Mouse (Mus musculus): ENCODE data around the gene Scg5. TPM values are rescaled to one million over a fixed set of nuclear protein-coding genes. Genes with fewer than 3 reads are reported as not detected.

The Scg5 gene
- polyA plus RNA-seq, 1 experiment from 2014 or later = 0.77 TPM

DNA sequence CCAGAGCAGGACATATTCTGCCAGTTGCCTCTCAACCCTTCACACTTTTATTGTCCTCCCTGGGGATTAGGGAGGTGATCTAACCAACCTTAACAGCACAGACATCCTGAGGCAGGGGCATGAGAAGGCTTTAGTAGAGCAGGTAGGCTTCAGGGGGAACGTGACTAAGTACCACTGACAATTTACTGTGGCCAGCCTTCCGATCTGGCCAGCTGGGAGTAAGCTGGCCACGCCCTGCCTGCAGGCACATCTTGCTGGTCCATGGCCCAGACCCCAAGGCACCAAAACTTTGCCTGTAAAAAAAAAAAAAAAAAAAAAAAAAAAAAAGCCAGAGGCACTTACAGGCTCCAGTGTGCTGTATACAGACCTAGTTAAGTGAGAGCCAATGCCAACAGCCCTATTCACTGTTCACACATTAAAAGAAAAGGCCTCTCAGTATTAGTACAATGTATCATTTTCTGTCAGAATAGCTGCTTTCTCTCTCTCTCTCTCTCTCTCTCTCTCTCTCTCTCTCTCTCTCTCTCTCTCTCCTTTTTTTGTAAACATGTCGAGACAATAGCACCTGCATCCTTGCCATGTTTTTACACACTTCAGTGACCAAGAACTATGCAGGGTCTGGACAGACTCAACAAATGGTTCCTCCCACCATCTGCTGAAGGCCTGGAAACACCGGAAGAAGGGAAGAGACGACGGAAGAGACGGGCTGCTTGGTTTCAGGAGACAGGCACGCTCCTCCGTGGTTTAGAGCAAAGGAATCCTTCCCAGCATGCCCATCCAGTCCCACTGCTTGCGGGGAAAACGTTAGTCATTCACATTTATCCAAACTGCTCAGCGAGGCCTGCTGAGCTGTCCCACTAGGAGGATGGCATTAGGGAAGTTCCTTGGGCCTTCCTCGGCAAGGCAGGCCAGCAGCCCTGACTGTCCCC lies 11.0 kb downstream of the Scg5 start:
- no peak for ATAC-seq (replicated peaks; ENCODE audit: insufficient number of reproducible peaks, low FRiP score, low TSS enrichment)
- Histone ChIP-seq H3K4me1 (ENCODE audit: control insufficient read depth, insufficient read depth, low read length) (no peaks in the 10 kb centered on the region), H3K4me2 (no peak overlapping the region), H3K36me3 (ENCODE audit: control insufficient read depth, insufficient read depth, low read length) (no peaks in the 10 kb centered on the region), H3K27ac (ENCODE audit: low read depth, low read length) (no peak overlapping the region), H3K27me3 (ENCODE audit: control insufficient read depth, insufficient read depth, low read length) (no peaks in the 10 kb centered on the region), H3K4me3 (ENCODE audit: low read depth, low read length) (no peak overlapping the region), H3K9me3 (replicated peaks; ENCODE audit: control insufficient read depth, low read length) (no peaks in the 10 kb centered on the region), H3K9ac (ENCODE audit: low read depth, low read length) (no peak overlapping the region)
- 78% methylated on average over 14 of the region's 14 CpGs for WGBS (ENCODE audit: insufficient replicate concordance)

DNA sequence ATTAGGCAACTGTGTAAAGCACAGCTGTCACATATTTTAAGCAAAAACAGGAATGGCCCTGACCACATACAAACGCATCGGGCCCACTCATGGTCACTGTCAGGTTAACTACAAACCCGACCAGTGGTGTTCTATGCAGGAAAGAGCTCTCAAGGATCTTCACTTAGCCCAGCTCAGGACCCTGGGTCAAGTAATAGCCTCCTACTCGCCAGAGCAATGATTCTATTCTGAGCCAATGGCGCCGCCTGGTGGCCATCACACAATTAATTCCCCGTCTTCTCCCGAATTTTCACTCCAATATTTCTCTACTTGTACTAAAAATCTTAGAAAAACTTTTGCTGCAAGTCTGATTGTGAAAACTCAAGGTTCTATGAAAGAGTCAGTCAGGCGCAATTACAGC lies 21.3 kb downstream of the Scg5 start:
- no peaks in the 10 kb centered on the region for H3K36me3 ChIP-seq (ENCODE audit: control insufficient read depth, insufficient read depth, low read length)
- no peak overlapping the region for H3K4me3 ChIP-seq (ENCODE audit: low read depth, low read length)
- H3K27me3 ChIP-seq (ENCODE audit: control insufficient read depth, insufficient read depth, low read length) = no peaks in the 10 kb centered on the region
- WGBS (ENCODE audit: insufficient replicate concordance) = 23% methylated on average over 9 of the region's 9 CpGs
- no peaks in the 10 kb centered on the region for H3K9me3 ChIP-seq (replicated peaks; ENCODE audit: control insufficient read depth, low read length)
- no peak overlapping the region for H3K4me2 ChIP-seq
- no peak overlapping the region for H3K27ac ChIP-seq (ENCODE audit: low read depth, low read length)
- H3K4me1 ChIP-seq (ENCODE audit: control insufficient read depth, insufficient read depth, low read length) = no peaks in the 10 kb centered on the region; the same call in 1 of the 2 replicates
- ATAC-seq (replicated peaks; ENCODE audit: insufficient number of reproducible peaks, low FRiP score, low TSS enrichment) = no peak
- H3K9ac ChIP-seq (ENCODE audit: low read depth, low read length) = no peak overlapping the region

DNA sequence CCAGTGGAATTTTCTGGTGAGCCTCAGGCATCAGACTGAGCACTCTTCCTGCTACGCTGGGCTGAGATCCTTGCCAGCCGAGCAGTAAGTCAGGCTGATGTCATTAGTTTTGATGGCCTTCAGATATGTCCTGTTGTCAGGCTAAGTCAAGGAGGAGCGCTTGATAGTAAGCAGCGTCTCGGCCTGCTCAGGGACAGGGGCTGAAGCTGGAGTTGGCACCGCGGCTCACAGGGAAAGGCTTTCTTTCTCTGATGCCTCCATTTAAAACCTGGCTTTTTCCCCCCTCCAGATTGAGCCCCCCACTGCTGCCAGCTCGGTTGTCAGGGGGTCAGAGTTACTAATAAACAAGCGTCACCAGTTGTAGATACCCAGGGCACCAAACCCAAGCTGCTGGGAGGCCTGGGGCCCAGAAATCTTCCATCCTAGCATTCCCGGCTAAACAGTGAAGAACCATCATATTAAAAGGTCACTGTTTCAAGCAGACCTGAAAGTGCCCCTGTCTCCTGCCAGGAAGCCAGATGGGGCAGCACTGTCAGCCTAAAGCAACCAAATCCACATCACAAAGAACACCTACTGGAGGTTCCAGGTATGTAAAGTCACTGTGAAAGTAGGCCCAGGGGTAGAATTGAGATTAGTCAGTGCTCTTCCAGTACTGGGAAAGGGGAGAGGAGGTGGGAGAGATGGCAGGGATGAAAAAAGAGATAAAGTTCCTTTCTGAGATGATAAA lies 21.9 kb downstream of the Scg5 start:
- 52% methylated on average over 10 of the region's 10 CpGs for WGBS (ENCODE audit: insufficient replicate concordance)
- H3K4me1 ChIP-seq (ENCODE audit: control insufficient read depth, insufficient read depth, low read length) = no peaks in the 10 kb centered on the region; the same call in 1 of the 2 replicates
- H3K4me2 ChIP-seq = no peak overlapping the region
- no peak overlapping the region for H3K9ac ChIP-seq (ENCODE audit: low read depth, low read length)
- H3K9me3 ChIP-seq (replicated peaks; ENCODE audit: control insufficient read depth, low read length) = no peaks in the 10 kb centered on the region
- H3K4me3 ChIP-seq (ENCODE audit: low read depth, low read length) = no peak overlapping the region
- no peak overlapping the region for H3K27ac ChIP-seq (ENCODE audit: low read depth, low read length)
- H3K36me3 ChIP-seq (ENCODE audit: control insufficient read depth, insufficient read depth, low read length) = no peaks in the 10 kb centered on the region
- H3K27me3 ChIP-seq (ENCODE audit: control insufficient read depth, insufficient read depth, low read length) = no peaks in the 10 kb centered on the region
- ATAC-seq (replicated peaks; ENCODE audit: insufficient number of reproducible peaks, low FRiP score, low TSS enrichment) = no peak

DNA sequence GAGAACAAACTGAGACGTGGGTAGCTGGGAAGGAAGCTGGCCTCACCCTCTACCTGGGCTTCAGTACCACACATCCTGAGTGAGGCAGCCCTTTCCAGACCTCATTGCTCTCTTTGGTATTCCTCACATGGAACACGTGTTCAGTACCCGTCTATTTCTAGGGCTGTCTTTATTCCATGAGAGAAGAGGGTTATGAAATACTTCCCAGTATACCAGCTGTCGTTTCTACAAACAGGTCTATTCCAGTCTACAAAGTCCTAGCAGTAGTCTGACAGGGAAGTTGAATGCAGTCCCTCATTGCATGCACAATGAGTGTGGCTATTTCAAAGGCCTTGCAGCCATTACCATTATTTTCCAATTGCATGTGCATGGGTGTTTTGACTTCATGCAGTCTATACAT lies 23.2 kb downstream of the Scg5 start:
- Histone ChIP-seq H3K4me3 (ENCODE audit: low read depth, low read length) (no peak overlapping the region), H3K27me3 (ENCODE audit: control insufficient read depth, insufficient read depth, low read length) (no peaks in the 10 kb centered on the region), H3K9ac (ENCODE audit: low read depth, low read length) (no peak overlapping the region), H3K4me1 (ENCODE audit: control insufficient read depth, insufficient read depth, low read length) (no peaks in the 10 kb centered on the region; the same call in 1 of the 2 replicates), H3K27ac (ENCODE audit: low read depth, low read length) (no peak overlapping the region), H3K4me2 (no peak overlapping the region), H3K9me3 (replicated peaks; ENCODE audit: control insufficient read depth, low read length) (no peaks in the 10 kb centered on the region), H3K36me3 (ENCODE audit: control insufficient read depth, insufficient read depth, low read length) (no peaks in the 10 kb centered on the region)
- WGBS (ENCODE audit: insufficient replicate concordance) = 75% methylated on average over 4 of the region's 4 CpGs
- no peak for ATAC-seq (replicated peaks; ENCODE audit: insufficient number of reproducible peaks, low FRiP score, low TSS enrichment)

DNA sequence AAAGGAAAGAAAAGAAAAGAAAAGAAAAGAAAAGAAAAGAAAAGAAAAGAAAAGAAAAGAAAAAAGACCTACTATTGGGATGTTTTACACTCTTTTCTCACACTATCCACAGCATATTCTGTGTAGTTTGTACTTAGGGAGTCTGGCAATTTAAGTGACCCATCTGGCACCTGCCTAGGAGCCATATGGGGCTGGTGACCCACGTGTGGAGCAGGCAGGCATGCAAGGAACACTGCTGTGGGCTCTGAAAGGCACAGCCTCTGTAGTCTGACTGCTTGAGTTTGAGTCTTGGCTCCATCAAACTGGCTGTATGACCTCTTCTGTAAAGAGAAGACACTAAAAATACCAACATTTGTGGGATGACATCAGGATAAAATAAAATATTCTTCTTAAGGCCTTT lies 25.2 kb downstream of the Scg5 start:
- Histone ChIP-seq H3K9me3 (replicated peaks; ENCODE audit: control insufficient read depth, low read length) (no peaks in the 10 kb centered on the region), H3K27me3 (ENCODE audit: control insufficient read depth, insufficient read depth, low read length) (no peaks in the 10 kb centered on the region), H3K36me3 (ENCODE audit: control insufficient read depth, insufficient read depth, low read length) (no peaks in the 10 kb centered on the region), H3K4me1 (ENCODE audit: control insufficient read depth, insufficient read depth, low read length) (no peaks in the 10 kb centered on the region; the same call in 1 of the 2 replicates), H3K27ac (ENCODE audit: low read depth, low read length) (no peak overlapping the region), H3K4me3 (ENCODE audit: low read depth, low read length) (no peak overlapping the region), H3K4me2 (no peak overlapping the region), H3K9ac (ENCODE audit: low read depth, low read length) (no peak overlapping the region)
- 33% methylated on average over 1 of the region's 1 CpGs for WGBS (ENCODE audit: insufficient replicate concordance)
- no peak for ATAC-seq (replicated peaks; ENCODE audit: insufficient number of reproducible peaks, low FRiP score, low TSS enrichment)

DNA sequence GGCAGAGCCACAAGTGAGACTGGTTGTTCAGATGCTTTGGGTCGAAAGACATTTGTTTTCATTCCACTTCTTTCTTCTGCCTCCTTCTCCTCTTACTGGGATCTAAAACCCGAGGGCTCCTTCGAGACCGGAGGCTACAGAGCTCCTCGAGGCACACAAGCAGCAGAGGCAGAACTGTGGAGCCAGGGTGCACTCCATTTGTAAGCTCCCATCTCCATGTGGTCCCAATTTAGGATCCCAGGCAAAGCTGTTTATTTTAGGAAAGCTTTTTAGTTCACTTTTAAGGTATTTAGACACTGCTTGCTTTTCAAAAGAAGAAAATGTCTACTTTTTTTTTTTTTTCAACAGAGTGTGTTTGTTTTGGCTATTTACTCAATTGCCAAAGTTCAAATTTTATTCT lies 28.1 kb downstream of the Scg5 start:
- WGBS (ENCODE audit: insufficient replicate concordance) = 74% methylated on average over 5 of the region's 5 CpGs
- Histone ChIP-seq H3K27ac (ENCODE audit: low read depth, low read length) (no peak overlapping the region), H3K4me3 (ENCODE audit: low read depth, low read length) (no peak overlapping the region), H3K4me1 (ENCODE audit: control insufficient read depth, insufficient read depth, low read length) (no peaks in the 10 kb centered on the region), H3K9me3 (replicated peaks; ENCODE audit: control insufficient read depth, low read length) (no peaks in the 10 kb centered on the region), H3K27me3 (ENCODE audit: control insufficient read depth, insufficient read depth, low read length) (no peaks in the 10 kb centered on the region), H3K4me2 (no peak overlapping the region), H3K36me3 (ENCODE audit: control insufficient read depth, insufficient read depth, low read length) (no peaks in the 10 kb centered on the region), H3K9ac (ENCODE audit: low read depth, low read length) (no peak overlapping the region)
- ATAC-seq (replicated peaks; ENCODE audit: insufficient number of reproducible peaks, low FRiP score, low TSS enrichment) = no peak

DNA sequence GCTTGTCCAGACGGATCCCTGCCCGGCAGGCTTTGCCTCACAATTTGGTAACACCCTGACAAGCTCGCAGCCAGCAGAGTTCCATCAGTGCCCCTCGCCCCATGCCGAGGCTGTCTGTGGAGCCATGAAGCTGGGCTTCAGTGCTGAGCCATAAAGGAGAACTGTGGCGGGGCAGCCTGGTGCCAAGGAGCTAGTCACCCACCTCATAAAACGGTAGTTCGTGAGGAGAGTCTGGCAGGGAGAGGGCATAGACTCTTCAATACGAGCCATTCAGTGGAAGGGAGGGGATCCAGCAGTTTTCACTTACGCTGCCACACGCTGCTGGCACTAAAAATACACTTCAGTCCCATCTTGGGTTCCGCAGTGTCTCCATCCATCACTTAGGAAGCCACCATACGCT lies 30.3 kb downstream of the Scg5 start:
- no peak overlapping the region for H3K9ac ChIP-seq (ENCODE audit: low read depth, low read length)
- H3K27me3 ChIP-seq (ENCODE audit: control insufficient read depth, insufficient read depth, low read length) = no peaks in the 10 kb centered on the region
- no peaks in the 10 kb centered on the region for H3K4me1 ChIP-seq (ENCODE audit: control insufficient read depth, insufficient read depth, low read length)
- 66% methylated on average over 13 of the region's 13 CpGs for WGBS (ENCODE audit: insufficient replicate concordance)
- H3K27ac ChIP-seq (ENCODE audit: low read depth, low read length) = no peak overlapping the region
- H3K36me3 ChIP-seq (ENCODE audit: control insufficient read depth, insufficient read depth, low read length) = no peaks in the 10 kb centered on the region
- ATAC-seq (replicated peaks; ENCODE audit: insufficient number of reproducible peaks, low FRiP score, low TSS enrichment) = no peak
- H3K9me3 ChIP-seq (replicated peaks; ENCODE audit: control insufficient read depth, low read length) = no peaks in the 10 kb centered on the region
- no peak overlapping the region for H3K4me3 ChIP-seq (ENCODE audit: low read depth, low read length)
- H3K4me2 ChIP-seq = no peak overlapping the region

DNA sequence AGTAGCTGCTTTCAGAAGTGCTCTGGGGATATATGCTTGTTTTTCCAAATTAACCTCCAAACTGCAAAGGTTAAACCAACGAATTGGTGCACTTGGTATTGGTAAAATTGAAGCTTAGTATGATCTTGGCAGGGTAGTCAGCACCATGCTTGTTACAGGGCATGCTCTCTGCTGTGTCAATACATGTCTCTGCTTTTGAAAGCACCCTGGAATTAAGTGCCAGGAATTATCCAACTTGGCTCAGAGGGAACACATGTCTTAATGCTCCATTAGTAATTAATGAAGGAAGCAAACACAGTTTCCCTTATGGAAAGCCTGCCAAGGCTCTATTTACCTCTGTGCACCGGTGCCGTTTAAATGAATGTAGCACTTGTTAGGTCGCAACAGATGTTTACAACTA lies 33.7 kb downstream of the Scg5 start:
- no peak overlapping the region for H3K27ac ChIP-seq (ENCODE audit: low read depth, low read length)
- H3K4me2 ChIP-seq = no peak overlapping the region
- no peaks in the 10 kb centered on the region for H3K36me3 ChIP-seq (ENCODE audit: control insufficient read depth, insufficient read depth, low read length)
- 83% methylated on average over 4 of the region's 4 CpGs for WGBS (ENCODE audit: insufficient replicate concordance)
- ATAC-seq (replicated peaks; ENCODE audit: insufficient number of reproducible peaks, low FRiP score, low TSS enrichment) = no peak
- H3K4me3 ChIP-seq (ENCODE audit: low read depth, low read length) = no peak overlapping the region
- no peak overlapping the region for H3K9ac ChIP-seq (ENCODE audit: low read depth, low read length)
- no peaks in the 10 kb centered on the region for H3K27me3 ChIP-seq (ENCODE audit: control insufficient read depth, insufficient read depth, low read length)
- no peaks in the 10 kb centered on the region for H3K9me3 ChIP-seq (replicated peaks; ENCODE audit: control insufficient read depth, low read length)
- H3K4me1 ChIP-seq (ENCODE audit: control insufficient read depth, insufficient read depth, low read length) = no peaks in the 10 kb centered on the region

All from heart, embryonic 11.5 days (tissue).